Mouse (Mus musculus) olfactory bulb, adult 2 months (tissue): ENCODE results near the gene Armt1.

Source experiments
- CTCF ChIP-seq: fragments of 200-500 bp; IDR thresholded peaks from 2 replicates; pipeline ENCODE4 v1.5.1; 2012; ENCODE audit warnings: low read depth, mild to moderate bottlenecking, low read length, moderate library complexity; ENCODE audit not compliant: insufficient read depth
- POLR2A ChIP-seq: fragments of 200-500 bp; IDR thresholded peaks from 2 replicates; pipeline ENCODE4 v1.6.1; 2012; ENCODE audit warnings: mild to moderate bottlenecking, low read depth, low read length, moderate library complexity; ENCODE audit not compliant: insufficient read depth

- no peak for TF ChIP-seq CTCF
- TF ChIP-seq POLR2A: no peak
Measured at GRCm38 (mm10) chr10:4492909-4493308, 60.6 kb downstream of the Armt1 start.
